Mouse (Mus musculus) midbrain, embryonic 16.5 days (tissue): ENCODE data around the gene Serbp1. TPM values are rescaled to one million over a fixed set of nuclear protein-coding genes. Genes with fewer than 3 reads are reported as not detected.

Experiments used
- ATAC-seq: fragments of 200-750 bp; cut with Nextera tagmentation; 2 replicates; pipeline ENCODE4 v1.8.0; 2017; ENCODE audit warnings: moderate TSS enrichment
- H3K27ac ChIP-seq: fragments of 300-500 bp; sonication (generic); 2 replicates; pipeline ENCODE4 v1.5.1; 2014; ENCODE audit warnings: mild to moderate bottlenecking, low read length, mixed read lengths
- H3K27me3 ChIP-seq: fragments of 300-500 bp; sonication (generic); 2 replicates; pipeline ENCODE4 v1.6.1; 2014; ENCODE audit warnings: low read depth, low read length, mixed read lengths; ENCODE audit not compliant: control insufficient read depth, insufficient read depth
- H3K36me3 ChIP-seq: fragments of 300-500 bp; sonication (generic); 2 replicates; pipeline ENCODE4 v1.6.1; 2014; ENCODE audit warnings: mild to moderate bottlenecking, low read length, moderate library complexity, mixed read lengths; ENCODE audit not compliant: control insufficient read depth, insufficient read depth
- H3K4me1 ChIP-seq: fragments of 300-500 bp; sonication (generic); 2 replicates; pipeline ENCODE4 v1.6.1; 2014; ENCODE audit warnings: mild to moderate bottlenecking, low read length, mixed read lengths; ENCODE audit not compliant: control insufficient read depth, insufficient read depth
- H3K4me2 ChIP-seq: fragments of 300-500 bp; sonication (generic); 2 replicates; pipeline ENCODE4 v1.6.1; 2014; ENCODE audit warnings: mild to moderate bottlenecking, low read length, mixed read lengths
- H3K4me3 ChIP-seq: fragments of 300-500 bp; sonication (generic); 2 replicates; pipeline ENCODE4 v1.5.1; 2014; ENCODE audit warnings: low read depth, mild to moderate bottlenecking, low read length, moderate library complexity, mixed read lengths
- H3K9ac ChIP-seq: fragments of 300-500 bp; sonication (generic); 2 replicates; pipeline ENCODE4 v1.6.1; 2014; ENCODE audit warnings: low read depth, low read length, mixed read lengths
- H3K9me3 ChIP-seq: fragments of 300-500 bp; sonication (generic); replicated peaks from 2 replicates; pipeline ENCODE4 v1.6.1; 2014; ENCODE audit warnings: mild to moderate bottlenecking, low read length, mixed read lengths; ENCODE audit not compliant: control insufficient read depth, poor library complexity, severe bottlenecking
- WGBS: fragments of 180-500 bp; shearing (Covaris S2); extraction: QIAGEN DNeasy Blood & Tissue Kit; methylation state at CpG from one replicate; pipeline ENCODE4 v1.1.7; 2014; 5-methylcytosine and 5-hydroxymethylcytosine counted together
- polyA plus RNA-seq: library from polyadenylated mRNA; unstranded; fragments of >200 nt; fragmentation: Nextera tagmentation; extraction: Ambion mirVana; gene quantifications from 2 replicates; pipeline ENCODE4 v1.2.1, GENCODE M21; 2015

Gene Serbp1
- polyA plus RNA-seq, 1 experiment from 2014 or later = 270 TPM

GRCm38 (mm10) chr6:67301230-67301629 lies 63.3 kb downstream of the Serbp1 start:
- Histone ChIP-seq H3K9me3 (no peaks in the 10 kb centered on the region), H3K9ac (no peak overlapping the region), H3K4me1 (no peaks in the 10 kb centered on the region), H3K27ac (no peak overlapping the region), H3K27me3 (no peaks in the 10 kb centered on the region), H3K4me3 (no peak overlapping the region), H3K36me3 (no peaks in the 10 kb centered on the region), H3K4me2 (no peak overlapping the region)
- no peak for ATAC-seq
- 97% methylated on average over 3 of the region's 3 CpGs for WGBS

- 87% methylated on average over 4 of the region's 4 CpGs for WGBS
Measured at GRCm38 (mm10) chr6:67302471-67302870, 64.5 kb downstream of the Serbp1 start.

GRCm38 (mm10) chr6:67303210-67303609 lies 65.2 kb downstream of the Serbp1 start:
- Histone ChIP-seq H3K27ac (no peak overlapping the region), H3K4me1 (no peaks in the 10 kb centered on the region), H3K9ac (no peak overlapping the region), H3K27me3 (no peaks in the 10 kb centered on the region), H3K4me2 (no peak overlapping the region), H3K36me3 (no peaks in the 10 kb centered on the region), H3K4me3 (no peak overlapping the region), H3K9me3 (no peaks in the 10 kb centered on the region)
- WGBS = 89% methylated on average over 10 of the region's 10 CpGs
- no peak for ATAC-seq

More at GRCm38 (mm10) chr6:67302471-67302870, 64.5 kb downstream of the Serbp1 start:
- ATAC-seq = no peak
- Histone ChIP-seq H3K9ac (no peak overlapping the region), H3K4me1 (no peaks in the 10 kb centered on the region), H3K36me3 (no peaks in the 10 kb centered on the region), H3K27me3 (no peaks in the 10 kb centered on the region), H3K9me3 (no peaks in the 10 kb centered on the region), H3K4me3 (no peak overlapping the region), H3K4me2 (no peak overlapping the region), H3K27ac (no peak overlapping the region)

- Histone ChIP-seq H3K9ac (no peak overlapping the region), H3K27ac (no peak overlapping the region), H3K9me3 (no peaks in the 10 kb centered on the region), H3K36me3 (no peaks in the 10 kb centered on the region), H3K4me1 (no peaks in the 10 kb centered on the region), H3K4me3 (no peak overlapping the region), H3K27me3 (no peaks in the 10 kb centered on the region), H3K4me2 (no peak overlapping the region)
- whole genome bisulfite sequencing = 86% methylated on average over 3 of the region's 3 CpGs
- no peak for ATAC-seq
Measured at GRCm38 (mm10) chr6:67308994-67309393, 71.0 kb downstream of the Serbp1 start.

- WGBS = 86% methylated on average over 3 of the region's 3 CpGs
- H3K27me3 ChIP-seq = no peaks in the 10 kb centered on the region
Measured at GRCm38 (mm10) chr6:67309752-67310151, 71.8 kb downstream of the Serbp1 start.

GRCm38 (mm10) chr6:67314697-67315096 lies 76.7 kb downstream of the Serbp1 start:
- Histone ChIP-seq H3K9ac (no peak overlapping the region), H3K9me3 (no peaks in the 10 kb centered on the region), H3K27ac (no peak overlapping the region), H3K4me2 (no peak overlapping the region), H3K36me3 (no peaks in the 10 kb centered on the region), H3K27me3 (no peaks in the 10 kb centered on the region), H3K4me1 (no peaks in the 10 kb centered on the region), H3K4me3 (no peak overlapping the region)
- ATAC-seq = no peak
- 76% methylated on average over 1 of the region's 1 CpGs for WGBS

More at GRCm38 (mm10) chr6:67309752-67310151, 71.8 kb downstream of the Serbp1 start:
- Histone ChIP-seq H3K4me2 (no peak overlapping the region), H3K27ac (no peak overlapping the region), H3K4me3 (no peak overlapping the region), H3K36me3 (no peaks in the 10 kb centered on the region), H3K9ac (no peak overlapping the region), H3K4me1 (no peaks in the 10 kb centered on the region), H3K9me3 (no peaks in the 10 kb centered on the region)
- no peak for ATAC-seq

- Histone ChIP-seq H3K9ac (no peak overlapping the region), H3K27me3 (no peaks in the 10 kb centered on the region), H3K9me3 (no peaks in the 10 kb centered on the region), H3K36me3 (no peaks in the 10 kb centered on the region), H3K4me3 (no peak overlapping the region), H3K4me1 (no peaks in the 10 kb centered on the region), H3K27ac (no peak overlapping the region), H3K4me2 (no peak overlapping the region)
- ATAC-seq = no peak
- WGBS = 76% methylated on average over 5 of the region's 5 CpGs
Measured at GRCm38 (mm10) chr6:67317068-67317467, 79.1 kb downstream of the Serbp1 start.

- ATAC-seq = no peak
- Histone ChIP-seq H3K4me3 (no peak overlapping the region), H3K4me1 (no peaks in the 10 kb centered on the region), H3K4me2 (no peak overlapping the region), H3K9me3 (no peaks in the 10 kb centered on the region), H3K9ac (no peak overlapping the region), H3K36me3 (no peaks in the 10 kb centered on the region), H3K27ac (no peak overlapping the region), H3K27me3 (no peaks in the 10 kb centered on the region)
- WGBS = 81% methylated on average over 8 of the region's 8 CpGs
Measured at GRCm38 (mm10) chr6:67317827-67318338, 79.9 kb downstream of the Serbp1 start.

GRCm38 (mm10) chr6:67318451-67318850 lies 80.5 kb downstream of the Serbp1 start:
- Histone ChIP-seq H3K27ac (no peak overlapping the region), H3K9me3 (no peaks in the 10 kb centered on the region), H3K27me3 (no peaks in the 10 kb centered on the region), H3K9ac (no peak overlapping the region), H3K4me2 (no peak overlapping the region), H3K36me3 (no peaks in the 10 kb centered on the region), H3K4me3 (no peak overlapping the region), H3K4me1 (no peaks in the 10 kb centered on the region)
- ATAC-seq = peak; percentile 79
- WGBS = 28% methylated on average over 10 of the region's 10 CpGs
